Mouse (Mus musculus): ENCODE data around the gene Coq3. TPM values are rescaled to one million over a fixed set of nuclear protein-coding genes. Genes with fewer than 3 reads are reported as not detected.
A peak's percentile ranks its signal among the peaks of the same experiment; 100 is the strongest.

Coq3 gene
- polyA plus RNA-seq, 1 experiment from 2014 or later: 18.0 TPM

GRCm38 (mm10) chr4:21957570-21958321, 78.3 kb downstream of the Coq3 start:
- Histone ChIP-seq H3K4me2 (ENCODE audit: low read length) (no peak overlapping the region), H3K36me3 (ENCODE audit: control insufficient read depth, insufficient read depth, low read length) (peaks cover 39% of the 10 kb centered on the region), H3K9ac (ENCODE audit: low read length) (no peak overlapping the region), H3K4me1 (ENCODE audit: control insufficient read depth, insufficient read depth, low read length) (no peaks in the 10 kb centered on the region), H3K4me3 (ENCODE audit: low read depth, low read length) (no peak overlapping the region), H3K27me3 (replicated peaks; ENCODE audit: control insufficient read depth, insufficient read depth, low read length) (no peaks in the 10 kb centered on the region), H3K9me3 (replicated peaks; ENCODE audit: control insufficient read depth, low read length) (no peaks in the 10 kb centered on the region), H3K27ac (ENCODE audit: low read depth, low read length) (no peak overlapping the region)
- 52% methylated on average over 7 of the region's 7 CpGs for WGBS
- peak; percentile 59 for DNase-seq (ENCODE audit: low spot score)
- peak; percentile 65 for ATAC-seq

Other genes starting within 250 kb of the Coq3 start
- gene Prdm13, start 193.7 kb upstream of the Coq3 start, polyA plus RNA-seq (2014; fragmentation: Nextera tagmentation; extraction: Ambion mirVana): 0.22 and 0.44 TPM in 2 replicates
- 74.5 and 79.6 TPM in 2 replicates for gene Ccnc, start 152.0 kb upstream of the Coq3 start, polyA plus RNA-seq (2014; fragmentation: Nextera tagmentation; extraction: Ambion mirVana)
- gene Usp45, start 112.5 kb upstream of the Coq3 start, polyA plus RNA-seq (2014; fragmentation: Nextera tagmentation; extraction: Ambion mirVana): 8.7 and 10.4 TPM in 2 replicates
- gene Tstd3, start 112.5 kb upstream of the Coq3 start, polyA plus RNA-seq (2014; fragmentation: Nextera tagmentation; extraction: Ambion mirVana): 16.5 and 17.1 TPM in 2 replicates
- gene Pnisr, start 32.1 kb upstream of the Coq3 start, polyA plus RNA-seq (2014; fragmentation: Nextera tagmentation; extraction: Ambion mirVana): 123 and 157 TPM in 2 replicates
- gene Faxc, start 51.7 kb downstream of the Coq3 start, polyA plus RNA-seq (2014; fragmentation: Nextera tagmentation; extraction: Ambion mirVana): 16.2 and 16.4 TPM in 2 replicates